29 mouse cellular contexts compared by ENCODE assay signal in genomic region chr1:37409647-37410046, GRCm38 (mm10). TPM values are rescaled to one million over a fixed set of nuclear protein-coding genes. Genes with fewer than 3 reads are reported as not detected.
A peak's percentile ranks its signal among the peaks of the same experiment; 100 is the strongest.
DNase-seq lines count a peak whose midpoint lies in the region; ATAC-seq and TF ChIP-seq lines count a peak whose summit lies in the region.
"Had no signal": no experiment of that assay in that cellular context is flagged by ENCODE, and none has a peak within 500 bp of the region (broad histone marks: within the 10 kb centered on the region; RNA-seq: fewer than 3 reads in every experiment).

No protein-coding gene starts in this region.

- H3K27me3 ChIP-seq in liver, embryonic 13.5 days, result no peaks in the 10 kb centered on the region
- H3K27me3 ChIP-seq in liver, postnatal 0 days (ENCODE audit: insufficient read depth, low read length), result no peaks in the 10 kb centered on the region
- no peaks in the 10 kb centered on the region for H3K27me3 ChIP-seq in midbrain, embryonic 15.5 days (replicated peaks)
- no peaks in the 10 kb centered on the region for H3K27me3 ChIP-seq in forebrain, embryonic 14.5 days (replicated peaks; ENCODE audit: control insufficient read depth, insufficient read depth, low read length)
- H3K27me3 ChIP-seq: CH12.LX; embryonic facial prominence, embryonic 12.5 days; forebrain, embryonic 15.5 days; heart, embryonic 12.5 days; hindbrain, embryonic 13.5 days; liver, embryonic 15.5 days; lung, embryonic 15.5 days; neural tube, embryonic 15.5 days had no signal

- 0 out of 2 replicates have a peak, but pooled peaks have one; percentile 43 for ATAC-seq in liver, embryonic 13.5 days (ENCODE audit: low read depth)
- ATAC-seq in liver, postnatal 0 days, result no peak
- no peak for ATAC-seq in midbrain, embryonic 15.5 days (replicated peaks)
- no peak for ATAC-seq in forebrain, embryonic 14.5 days
- ATAC-seq: forebrain, embryonic 15.5 days; intestine, embryonic 16.5 days had no signal

- H3K36me3 ChIP-seq in liver, embryonic 13.5 days, result no peaks in the 10 kb centered on the region
- peaks cover 8% of the 10 kb centered on the region; the same call in 1 of the 2 replicates for H3K36me3 ChIP-seq in liver, postnatal 0 days (replicated peaks; ENCODE audit: insufficient read depth, low read length)
- peaks cover 5% of the 10 kb centered on the region; the same call in 1 of the 2 replicates for H3K36me3 ChIP-seq in midbrain, embryonic 15.5 days (replicated peaks)
- H3K36me3 ChIP-seq in forebrain, embryonic 14.5 days (ENCODE audit: control insufficient read depth, insufficient read depth, low read length), result peaks cover 5% of the 10 kb centered on the region; the same call in 1 of the 2 replicates
- H3K36me3 ChIP-seq: embryonic facial prominence, embryonic 12.5 days; liver, embryonic 15.5 days; lung, embryonic 15.5 days had no signal

- H3K9me3 ChIP-seq in liver, embryonic 13.5 days (replicated peaks), result no peaks in the 10 kb centered on the region
- no peaks in the 10 kb centered on the region for H3K9me3 ChIP-seq in liver, postnatal 0 days (ENCODE audit: low read length)
- no peaks in the 10 kb centered on the region for H3K9me3 ChIP-seq in midbrain, embryonic 15.5 days
- H3K9me3 ChIP-seq in forebrain, embryonic 14.5 days (replicated peaks; ENCODE audit: control insufficient read depth, low read length), result no peaks in the 10 kb centered on the region
- H3K9me3 ChIP-seq: embryonic facial prominence, embryonic 12.5 days; forebrain, embryonic 15.5 days; heart, embryonic 12.5 days; hindbrain, embryonic 13.5 days; liver, embryonic 15.5 days; lung, embryonic 15.5 days; neural tube, embryonic 15.5 days had no signal

- H3K4me1 ChIP-seq in liver, embryonic 13.5 days (replicated peaks), result 0 out of 2 replicates have a peak, but pooled peaks cover 3% of the 10 kb centered on the region
- no peaks in the 10 kb centered on the region for H3K4me1 ChIP-seq in liver, postnatal 0 days (ENCODE audit: insufficient read depth)
- no peaks in the 10 kb centered on the region for H3K4me1 ChIP-seq in midbrain, embryonic 15.5 days
- H3K4me1 ChIP-seq in forebrain, embryonic 14.5 days (ENCODE audit: control insufficient read depth, insufficient read depth, low read length), result no peaks in the 10 kb centered on the region
- H3K4me1 ChIP-seq: embryonic facial prominence, embryonic 12.5 days; forebrain, embryonic 15.5 days; hindbrain, embryonic 13.5 days; liver, embryonic 15.5 days; lung, embryonic 15.5 days; neural tube, embryonic 15.5 days had no signal

- H3K4me2 ChIP-seq in liver, embryonic 13.5 days, result no peak overlapping the region
- H3K4me2 ChIP-seq in liver, postnatal 0 days (ENCODE audit: low read depth, low read length), result no peak overlapping the region
- H3K4me2 ChIP-seq in midbrain, embryonic 15.5 days, result no peak overlapping the region
- H3K4me2 ChIP-seq in forebrain, embryonic 14.5 days (ENCODE audit: low read length), result no peak overlapping the region
- H3K4me2 ChIP-seq: embryonic facial prominence, embryonic 12.5 days; forebrain, embryonic 15.5 days; heart, embryonic 12.5 days; hindbrain, embryonic 13.5 days; liver, embryonic 15.5 days; lung, embryonic 15.5 days; neural tube, embryonic 15.5 days had no signal

- H3K4me3 ChIP-seq in liver, embryonic 13.5 days (replicated peaks), result no peak overlapping the region
- H3K4me3 ChIP-seq in liver, postnatal 0 days (ENCODE audit: low read depth, low read length), result no peak overlapping the region
- no peak overlapping the region for H3K4me3 ChIP-seq in midbrain, embryonic 15.5 days
- H3K4me3 ChIP-seq in forebrain, embryonic 14.5 days (ENCODE audit: low read depth, low read length), result no peak overlapping the region
- H3K4me3 ChIP-seq: embryonic facial prominence, embryonic 12.5 days; forebrain, embryonic 15.5 days; heart, embryonic 12.5 days; hindbrain, embryonic 13.5 days; liver, embryonic 15.5 days; lung, embryonic 15.5 days; neural tube, embryonic 15.5 days had no signal

- TF ChIP-seq CTCF in liver, postnatal 0 days (IDR thresholded peaks at IDR 0.05; ENCODE audit: low read depth), result no peak

- no peak overlapping the region for H3K27ac ChIP-seq in liver, embryonic 13.5 days
- H3K27ac ChIP-seq in liver, postnatal 0 days (ENCODE audit: low read depth), result no peak overlapping the region
- H3K27ac ChIP-seq in midbrain, embryonic 15.5 days, result no peak overlapping the region
- H3K27ac ChIP-seq in forebrain, embryonic 14.5 days (ENCODE audit: low read depth, low read length), result no peak overlapping the region
- H3K27ac ChIP-seq: embryonic facial prominence, embryonic 12.5 days; forebrain, embryonic 15.5 days; hindbrain, embryonic 13.5 days; kidney, postnatal 0 days; liver, embryonic 15.5 days; lung, embryonic 15.5 days; neural tube, embryonic 15.5 days had no signal

- H3K9ac ChIP-seq in liver, embryonic 13.5 days, result no peak overlapping the region
- no peak overlapping the region for H3K9ac ChIP-seq in liver, postnatal 0 days (replicated peaks)
- no peak overlapping the region for H3K9ac ChIP-seq in midbrain, embryonic 15.5 days
- H3K9ac ChIP-seq in forebrain, embryonic 14.5 days (ENCODE audit: low read length), result no peak overlapping the region
- H3K9ac ChIP-seq: embryonic facial prominence, embryonic 12.5 days; forebrain, embryonic 15.5 days; heart, embryonic 12.5 days; hindbrain, embryonic 13.5 days; liver, embryonic 15.5 days; lung, embryonic 15.5 days; neural tube, embryonic 15.5 days had no signal

- peak; percentile 12 for DNase-seq in adrenal gland, postnatal 14 days
- DNase-seq in adrenal gland, adult 8-10 months, result no peak
- DNase-seq in liver, embryonic 13.5 days, result no peak
- DNase-seq in liver, postnatal 0 days, result no peak
- peak; percentile 11 for DNase-seq in WW6 (ENCODE audit: low read depth, low spot score)
- no peak for DNase-seq in forebrain, embryonic 14.5 days (ENCODE audit: low spot score)
- DNase-seq in right cerebral cortex, postnatal 36 days (ENCODE audit: low spot score in 2 of 2), result no peak
- DNase-seq: adrenal gland, postnatal 36 days; embryo, embryonic 11 days; gastrocnemius, postnatal 36 days; heart, postnatal 4 days; kidney, adult 8-10 months; kidney, postnatal 4 days; liver; midbrain, embryonic 14.5 days; retina, postnatal 1 day; right cerebral cortex, postnatal 14 days; thymus, postnatal 25 days had no signal

- TF ChIP-seq EP300 in liver, postnatal 0 days (IDR thresholded peaks at IDR 0.05; ENCODE audit: low read depth), result no peak

RNA-seq across cellular contexts. Expression of gene Coa5, which starts 20.3 kb away (rescaled TPM):
- total RNA-seq in adrenal gland, postnatal 14 days (2021), result 95.9 and 97.8 TPM in 2 replicates
- total RNA-seq in adrenal gland, adult 8-10 months (2022), result 100 to 1,000 TPM in 3 of 4 experiments, 10 to 100 TPM in 1; 90.0 to 125 (median 111) TPM
- polyA plus RNA-seq in liver, embryonic 13.5 days (2015; fragmentation: Nextera tagmentation; extraction: Ambion mirVana), result 36.8 and 45.2 TPM in 2 replicates
- polyA plus RNA-seq in liver, postnatal 0 days (2015; fragmentation: Nextera tagmentation; extraction: Ambion mirVana), result 19.6 and 23.0 TPM in 2 replicates
- polyA plus RNA-seq in midbrain, embryonic 15.5 days (2015; fragmentation: Nextera tagmentation; extraction: Ambion mirVana), result 65.6 and 67.6 TPM in 2 replicates
- polyA plus RNA-seq in forebrain, embryonic 14.5 days (2014; fragmentation: Nextera tagmentation; extraction: Ambion mirVana), result 53.1 and 57.9 TPM in 2 replicates

RNA-seq across cellular contexts. Expression of gene Unc50, which starts 20.3 kb away (rescaled TPM):
- total RNA-seq in adrenal gland, postnatal 14 days (2021), result 60.5 and 66.7 TPM in 2 replicates
- 10 to 100 TPM; 72.8 to 82.8 (median 77.7) TPM for total RNA-seq in adrenal gland, adult 8-10 months (2022)
- 86.7 and 87.2 TPM in 2 replicates for polyA plus RNA-seq in liver, embryonic 13.5 days (2015; fragmentation: Nextera tagmentation; extraction: Ambion mirVana)
- polyA plus RNA-seq in liver, postnatal 0 days (2015; fragmentation: Nextera tagmentation; extraction: Ambion mirVana), result 77.0 and 78.6 TPM in 2 replicates
- 117 and 121 TPM in 2 replicates for polyA plus RNA-seq in midbrain, embryonic 15.5 days (2015; fragmentation: Nextera tagmentation; extraction: Ambion mirVana)
- polyA plus RNA-seq in forebrain, embryonic 14.5 days (2014; fragmentation: Nextera tagmentation; extraction: Ambion mirVana), result 139 and 146 TPM in 2 replicates

Comparison
In these comparisons a context has a peak if more than half of its experiments do, and no peak if none do; other contexts are left out.
1. DNase-seq: peak in adrenal gland, postnatal 14 days (single experiment) and WW6 (single experiment); none in adrenal gland, adult 8-10 months (single experiment), liver, embryonic 13.5 days (single experiment), liver, postnatal 0 days (single experiment), forebrain, embryonic 14.5 days (single experiment) and right cerebral cortex, postnatal 36 days (0 of 2).